Mouse (Mus musculus) cortical plate, adult 2 months (tissue): Measurements from ENCODE around the gene Dusp3. TPM values are rescaled to one million over a fixed set of nuclear protein-coding genes. Genes with fewer than 3 reads are reported as not detected.

Experiments used
- H3K27ac ChIP-seq: fragments of 200-500 bp; 2 replicates; pipeline ENCODE4 v1.5.1; 2012; ENCODE audit warnings: low read length, control low read depth, inconsistent platforms; ENCODE audit not compliant: insufficient read depth
- H3K4me1 ChIP-seq: fragments of 200-500 bp; 2 replicates; pipeline ENCODE4 v1.6.1; 2011; ENCODE audit warnings: low read length; ENCODE audit not compliant: control insufficient read depth, insufficient read depth
- H3K4me3 ChIP-seq: fragments of 200-500 bp; 2 replicates; pipeline ENCODE4 v1.5.1; 2011; ENCODE audit warnings: mild to moderate bottlenecking, low read length, control low read depth; ENCODE audit not compliant: insufficient read depth
- CTCF ChIP-seq: fragments of 200-500 bp; IDR thresholded peaks from 2 replicates; pipeline ENCODE4 v1.5.1; 2011; ENCODE audit warnings: mild to moderate bottlenecking, control low read depth, low read length; ENCODE audit not compliant: insufficient read depth; ENCODE audit errors: extremely low read depth
- POLR2A ChIP-seq: fragments of 200-500 bp; IDR thresholded peaks from 2 replicates; pipeline ENCODE4 v1.6.1; 2011; ENCODE audit warnings: mild to moderate bottlenecking, low read length, control low read depth; ENCODE audit not compliant: insufficient read depth; ENCODE audit errors: extremely low read depth
- polyA plus RNA-seq: library from polyadenylated mRNA; depleted of rRNA; stranded (reverse); fragments of >200 nt; gene quantifications from 2 replicates; pipeline ENCODE4 v1.2.3, GENCODE M21; 2012; rRNA removed

Dusp3 gene
- polyA plus RNA-seq, 1 experiment: 171 TPM

GRCm38 (mm10) chr11:101925636-101926035 is 61.2 kb downstream of the Dusp3 start:
- H3K4me3 ChIP-seq: no peak overlapping the region
- TF ChIP-seq POLR2A: no peak
- TF ChIP-seq CTCF: no peak
- H3K27ac ChIP-seq: no peak overlapping the region
- H3K4me1 ChIP-seq: no peaks in the 10 kb centered on the region

- Histone ChIP-seq H3K4me1 (no peaks in the 10 kb centered on the region), H3K27ac (no peak overlapping the region), H3K4me3 (no peak overlapping the region)
- TF ChIP-seq CTCF (no peak), POLR2A (no peak)
These were observed 62.3 kb downstream of the Dusp3 start for GRCm38 (mm10) chr11:101924441-101924976.

GRCm38 (mm10) chr11:101923988-101924387 is 62.8 kb downstream of the Dusp3 start:
- no peak overlapping the region for H3K4me3 ChIP-seq
- H3K27ac ChIP-seq: no peak overlapping the region
- H3K4me1 ChIP-seq: no peaks in the 10 kb centered on the region
- TF ChIP-seq CTCF (no peak), POLR2A (no peak)

- no peak overlapping the region for H3K27ac ChIP-seq
- no peak overlapping the region for H3K4me3 ChIP-seq
- no peaks in the 10 kb centered on the region for H3K4me1 ChIP-seq
- TF ChIP-seq CTCF (no peak), POLR2A (no peak)
These were observed 65.4 kb downstream of the Dusp3 start for GRCm38 (mm10) chr11:101921361-101921952.

Other genes starting within 250 kb of the Dusp3 start
- gene Etv4, start 201.6 kb downstream of the Dusp3 start, polyA plus RNA-seq: 19.7 and 20.6 TPM in 2 replicates
- 0.29 and 0.51 TPM in 2 replicates for gene Meox1, start 92.6 kb downstream of the Dusp3 start, polyA plus RNA-seq
- gene Sost, start 20.0 kb downstream of the Dusp3 start, polyA plus RNA-seq: 0.09 and 0.10 TPM in 2 replicates
- not detected in 2 replicates for gene Cfap97d1, start 2.7 kb downstream of the Dusp3 start, polyA plus RNA-seq
- gene Mpp3, start 41.4 kb upstream of the Dusp3 start, polyA plus RNA-seq: 57.9 and 60.4 TPM in 2 replicates
- 0.15 and 0.19 TPM in 2 replicates for gene Cd300lg, start 54.5 kb upstream of the Dusp3 start, polyA plus RNA-seq
- 128 and 133 TPM in 2 replicates for gene Mpp2, start 101.5 kb upstream of the Dusp3 start, polyA plus RNA-seq
- not detected in 2 replicates for gene Ppy, start 114.3 kb upstream of the Dusp3 start, polyA plus RNA-seq
- gene Pyy, start 120.8 kb upstream of the Dusp3 start, polyA plus RNA-seq: not detected in 2 replicates
- 0.04 and 0.08 TPM in 2 replicates for gene Nags, start 158.5 kb upstream of the Dusp3 start, polyA plus RNA-seq
- gene Tmem101, start 169.4 kb upstream of the Dusp3 start, polyA plus RNA-seq: 28.4 and 31.4 TPM in 2 replicates
- 33.2 and 34.4 TPM in 2 replicates for gene Lsm12, start 198.3 kb upstream of the Dusp3 start, polyA plus RNA-seq
- 97.1 TPM in 2 replicates for gene G6pc3, start 202.6 kb upstream of the Dusp3 start, polyA plus RNA-seq
- 191 and 237 TPM in 2 replicates for gene Hdac5, start 243.2 kb upstream of the Dusp3 start, polyA plus RNA-seq